Mouse (Mus musculus): ENCODE data around the gene Lhfpl2. TPM values are rescaled to one million over a fixed set of nuclear protein-coding genes. Genes with fewer than 3 reads are reported as not detected.

Gene Lhfpl2
- polyA plus RNA-seq, 1 experiment, result 10.8 TPM

- TF ChIP-seq POLR2A (IDR thresholded peaks at IDR 0.05; ENCODE audit: extremely low read depth, insufficient read depth, low read length) (no peak), CTCF (IDR thresholded peaks at IDR 0.05; ENCODE audit: extremely low read depth, insufficient read depth, low read length) (no peak)
- Histone ChIP-seq H3K27ac (ENCODE audit: insufficient read depth, low read length) (no peak overlapping the region), H3K4me3 (ENCODE audit: insufficient read depth, low read length) (no peak overlapping the region), H3K4me1 (ENCODE audit: control insufficient read depth, insufficient read depth, low read length) (no peaks in the 10 kb centered on the region)
Observed at GRCm38 (mm10) chr13:94149781-94150180, 92.2 kb downstream of the Lhfpl2 start.

- Histone ChIP-seq H3K4me3 (ENCODE audit: insufficient read depth, low read length) (no peak overlapping the region), H3K27ac (ENCODE audit: insufficient read depth, low read length) (no peak overlapping the region), H3K4me1 (ENCODE audit: control insufficient read depth, insufficient read depth, low read length) (no peaks in the 10 kb centered on the region)
- TF ChIP-seq CTCF (IDR thresholded peaks at IDR 0.05; ENCODE audit: extremely low read depth, insufficient read depth, low read length) (no peak), POLR2A (IDR thresholded peaks at IDR 0.05; ENCODE audit: extremely low read depth, insufficient read depth, low read length) (no peak)
Observed at GRCm38 (mm10) chr13:94151308-94151707, 93.7 kb downstream of the Lhfpl2 start.

- Histone ChIP-seq H3K4me3 (ENCODE audit: insufficient read depth, low read length) (no peak overlapping the region), H3K4me1 (ENCODE audit: control insufficient read depth, insufficient read depth, low read length) (no peaks in the 10 kb centered on the region), H3K27ac (ENCODE audit: insufficient read depth, low read length) (no peak overlapping the region)
- TF ChIP-seq POLR2A (IDR thresholded peaks at IDR 0.05; ENCODE audit: extremely low read depth, insufficient read depth, low read length) (no peak), CTCF (IDR thresholded peaks at IDR 0.05; ENCODE audit: extremely low read depth, insufficient read depth, low read length) (no peak)
Observed at GRCm38 (mm10) chr13:94152836-94153235, 95.2 kb downstream of the Lhfpl2 start.

GRCm38 (mm10) chr13:94153658-94154057 is 96.1 kb downstream of the Lhfpl2 start:
- Histone ChIP-seq H3K27ac (ENCODE audit: insufficient read depth, low read length) (no peak overlapping the region), H3K4me1 (ENCODE audit: control insufficient read depth, insufficient read depth, low read length) (no peaks in the 10 kb centered on the region), H3K4me3 (ENCODE audit: insufficient read depth, low read length) (no peak overlapping the region)
- no peak for TF ChIP-seq CTCF (IDR thresholded peaks at IDR 0.05; ENCODE audit: extremely low read depth, insufficient read depth, low read length)
- no peak for TF ChIP-seq POLR2A (IDR thresholded peaks at IDR 0.05; ENCODE audit: extremely low read depth, insufficient read depth, low read length)

- Histone ChIP-seq H3K27ac (ENCODE audit: insufficient read depth, low read length) (no peak overlapping the region), H3K4me1 (ENCODE audit: control insufficient read depth, insufficient read depth, low read length) (no peaks in the 10 kb centered on the region), H3K4me3 (ENCODE audit: insufficient read depth, low read length) (no peak overlapping the region)
- TF ChIP-seq POLR2A (IDR thresholded peaks at IDR 0.05; ENCODE audit: extremely low read depth, insufficient read depth, low read length) (no peak), CTCF (IDR thresholded peaks at IDR 0.05; ENCODE audit: extremely low read depth, insufficient read depth, low read length) (no peak)
Observed at GRCm38 (mm10) chr13:94154512-94155296, 97.1 kb downstream of the Lhfpl2 start.

GRCm38 (mm10) chr13:94155657-94156429 is 98.2 kb downstream of the Lhfpl2 start:
- no peak overlapping the region for H3K4me3 ChIP-seq (ENCODE audit: insufficient read depth, low read length)

GRCm38 (mm10) chr13:94158864-94159477 is 101.4 kb downstream of the Lhfpl2 start:
- H3K27ac ChIP-seq (ENCODE audit: insufficient read depth, low read length), result no peak overlapping the region
- no peak overlapping the region for H3K4me3 ChIP-seq (ENCODE audit: insufficient read depth, low read length)
- TF ChIP-seq POLR2A (IDR thresholded peaks at IDR 0.05; ENCODE audit: extremely low read depth, insufficient read depth, low read length) (no peak), CTCF (IDR thresholded peaks at IDR 0.05; ENCODE audit: extremely low read depth, insufficient read depth, low read length) (no peak)
- H3K4me1 ChIP-seq (ENCODE audit: control insufficient read depth, insufficient read depth, low read length), result no peaks in the 10 kb centered on the region

More at GRCm38 (mm10) chr13:94155657-94156429, 98.2 kb downstream of the Lhfpl2 start:
- TF ChIP-seq CTCF (IDR thresholded peaks at IDR 0.05; ENCODE audit: extremely low read depth, insufficient read depth, low read length) (no peak), POLR2A (IDR thresholded peaks at IDR 0.05; ENCODE audit: extremely low read depth, insufficient read depth, low read length) (no peak)
- Histone ChIP-seq H3K4me1 (ENCODE audit: control insufficient read depth, insufficient read depth, low read length) (no peaks in the 10 kb centered on the region), H3K27ac (ENCODE audit: insufficient read depth, low read length) (no peak overlapping the region)

GRCm38 (mm10) chr13:94159478-94160220 is 102.1 kb downstream of the Lhfpl2 start:
- Histone ChIP-seq H3K4me3 (ENCODE audit: insufficient read depth, low read length) (no peak overlapping the region), H3K4me1 (ENCODE audit: control insufficient read depth, insufficient read depth, low read length) (no peaks in the 10 kb centered on the region), H3K27ac (ENCODE audit: insufficient read depth, low read length) (no peak overlapping the region)
- TF ChIP-seq CTCF (IDR thresholded peaks at IDR 0.05; ENCODE audit: extremely low read depth, insufficient read depth, low read length) (no peak), POLR2A (IDR thresholded peaks at IDR 0.05; ENCODE audit: extremely low read depth, insufficient read depth, low read length) (no peak)

GRCm38 (mm10) chr13:94164501-94164900 is 106.9 kb downstream of the Lhfpl2 start:
- no peak overlapping the region for H3K4me3 ChIP-seq (ENCODE audit: insufficient read depth, low read length)
- no peaks in the 10 kb centered on the region for H3K4me1 ChIP-seq (ENCODE audit: control insufficient read depth, insufficient read depth, low read length)
- H3K27ac ChIP-seq (ENCODE audit: insufficient read depth, low read length), result no peak overlapping the region
- TF ChIP-seq CTCF (IDR thresholded peaks at IDR 0.05; ENCODE audit: extremely low read depth, insufficient read depth, low read length) (no peak), POLR2A (IDR thresholded peaks at IDR 0.05; ENCODE audit: extremely low read depth, insufficient read depth, low read length) (no peak)

Data from cortical plate, adult 2 months (tissue).